Mouse (Mus musculus): ENCODE data around the gene Etv6. TPM values are rescaled to one million over a fixed set of nuclear protein-coding genes. Genes with fewer than 3 reads are reported as not detected.

Gene Etv6
- polyA plus RNA-seq, 1 experiment from 2014 or later: 23.5 TPM

DNA sequence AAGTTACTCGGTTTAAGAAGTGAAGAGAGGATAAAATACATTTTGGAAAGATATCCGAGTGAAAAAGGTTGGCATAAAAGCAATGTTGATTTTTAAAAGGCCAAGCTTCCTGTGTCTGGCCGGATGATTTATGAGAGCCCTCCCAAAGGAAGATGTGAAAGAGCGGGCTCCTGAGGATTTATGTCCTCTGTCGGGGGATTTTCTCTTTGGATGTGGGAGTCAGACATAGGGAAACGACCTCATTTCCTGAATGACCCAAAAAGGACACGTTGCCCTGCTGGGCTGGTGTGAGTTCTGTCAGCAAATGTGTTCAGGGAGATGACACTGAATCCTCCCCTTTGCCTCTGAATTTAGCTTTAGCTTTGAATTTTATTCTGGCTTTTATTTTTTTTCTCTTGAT, 8.0 kb downstream of the Etv6 start:
- DNase-seq (ENCODE audit: low read depth, low spot score) (no peak), ATAC-seq (no peak)
- TF ChIP-seq CTCF (IDR thresholded peaks at IDR 0.05): no peak
- H3K27me3 ChIP-seq: no peaks in the 10 kb centered on the region
- in situ Hi-C loops (cut with MboI; ENCODE audit: low pct_unique_long_range_greater_than_20kb): no loop called here
- POLR2A ChIA-PET: no interaction called here
- CTCF ChIA-PET: interaction anchor here (0.8 to 1.3 kb wide), 2 partner anchors 19 to 150 kb away, joined by 3 read pairs; no protein-coding TSS in a partner anchor

DNA sequence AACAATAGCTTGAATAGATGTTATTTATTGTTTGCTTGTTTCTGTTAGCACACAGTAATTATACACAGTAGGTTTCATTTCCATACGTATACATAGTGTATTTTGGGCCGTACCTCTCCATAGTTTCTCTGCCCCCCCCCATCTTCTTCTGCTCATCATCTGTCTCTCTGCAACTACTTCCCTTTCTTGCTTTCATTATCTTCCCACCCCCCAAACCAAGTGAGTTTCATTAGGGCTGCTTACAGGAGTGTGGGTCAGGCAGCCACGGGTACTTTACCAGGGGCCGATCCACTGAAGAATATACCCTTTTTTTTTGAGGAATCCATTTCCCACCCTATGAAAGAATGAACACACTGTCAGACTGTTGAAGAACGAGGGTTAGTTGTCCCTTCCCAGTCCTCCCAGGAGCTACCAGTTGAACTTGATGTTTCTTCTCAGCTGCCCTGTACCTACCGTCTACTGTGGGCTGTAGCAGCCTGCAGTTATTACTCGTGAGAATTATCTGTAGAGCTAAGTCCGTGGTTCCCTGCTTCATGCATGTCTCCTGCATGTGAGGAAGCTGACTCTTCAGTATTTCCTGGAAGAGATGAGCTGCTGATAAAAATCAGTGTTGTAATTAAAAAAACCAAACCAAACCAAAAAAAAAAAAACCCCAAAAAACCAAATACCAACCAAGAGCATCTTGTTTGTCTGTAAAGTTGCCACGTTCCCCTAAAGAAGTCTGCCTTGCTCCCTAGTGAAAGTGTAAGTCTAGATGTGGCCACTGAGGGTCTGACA, 9.8 kb downstream of the Etv6 start:
- no peak for TF ChIP-seq CTCF (IDR thresholded peaks at IDR 0.05)
- no peaks in the 10 kb centered on the region for H3K27me3 ChIP-seq
- ChIA-PET CTCF (no interaction called here), POLR2A (interaction anchor here (0.7 kb wide), 1 partner anchor 9 kb away, joined by 3 read pairs; no protein-coding TSS in a partner anchor)
- DNase-seq (ENCODE audit: low read depth, low spot score) (no peak), ATAC-seq (no peak)
- in situ Hi-C loops (cut with MboI; ENCODE audit: low pct_unique_long_range_greater_than_20kb): no loop called here

DNA sequence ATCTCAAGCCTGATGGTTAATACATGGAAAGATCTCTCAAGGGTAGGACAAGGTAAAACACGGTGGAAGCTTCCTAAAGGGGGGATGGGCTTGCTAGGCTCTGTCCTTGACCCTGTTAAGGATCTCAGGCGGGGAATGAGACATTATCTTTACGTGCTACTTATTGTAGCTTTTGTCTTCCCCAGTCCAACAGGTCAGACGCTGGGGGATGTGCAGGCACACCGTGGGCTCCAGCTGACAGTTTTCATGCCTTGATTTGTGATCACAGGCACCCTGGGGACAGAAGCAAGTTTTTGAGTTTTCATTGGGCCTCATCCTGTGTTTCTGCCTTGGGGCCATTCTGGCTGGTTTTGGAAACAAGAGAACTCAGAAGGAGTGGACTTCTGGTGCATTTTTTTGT, 10.6 kb downstream of the Etv6 start:
- no peaks in the 10 kb centered on the region for H3K27me3 ChIP-seq
- TF ChIP-seq CTCF (IDR thresholded peaks at IDR 0.05): no peak
- no peak for DNase-seq (ENCODE audit: low read depth, low spot score)
- no peak for ATAC-seq
- CTCF ChIA-PET: interaction anchor here (1.1 to 1.2 kb wide), 2 partner anchors 13 to 43 kb away, joined by 3 to 4 read pairs; no protein-coding TSS in a partner anchor
- in situ Hi-C loops (cut with MboI; ENCODE audit: low pct_unique_long_range_greater_than_20kb): no loop called here
- POLR2A ChIA-PET: interaction anchor here (0.7 kb wide), 1 partner anchor 893 kb away, joined by 3 read pairs; no protein-coding TSS in a partner anchor

DNA sequence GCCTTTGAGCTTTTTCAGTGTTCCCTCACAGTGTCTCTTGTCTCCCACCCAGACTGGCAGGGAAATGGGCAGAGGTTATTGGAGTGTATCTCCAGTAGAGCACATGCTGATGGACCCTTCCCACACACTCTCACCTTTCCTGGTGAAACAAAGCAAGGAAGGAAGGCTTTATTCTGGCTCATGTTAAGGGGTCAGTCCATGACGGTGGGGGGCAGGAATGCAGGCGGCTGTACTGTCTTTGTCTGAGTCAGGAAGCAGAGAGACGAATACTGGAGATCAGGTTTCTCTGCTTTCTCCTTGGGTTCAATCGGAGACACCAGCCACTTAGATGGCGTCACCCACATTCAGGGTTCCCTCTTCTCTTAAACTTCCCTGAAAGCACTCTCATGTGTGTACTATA, 11.7 kb downstream of the Etv6 start:
- in situ Hi-C loops (cut with MboI; ENCODE audit: low pct_unique_long_range_greater_than_20kb): no loop called here
- no peaks in the 10 kb centered on the region for H3K27me3 ChIP-seq
- CTCF ChIA-PET: interaction anchor here (0.8 to 1.2 kb wide), 3 partner anchors 11 to 42 kb away, joined by 3 to 4 read pairs (median 3); no protein-coding TSS in a partner anchor
- TF ChIP-seq CTCF (IDR thresholded peaks at IDR 0.05): no peak
- ATAC-seq (no peak), DNase-seq (ENCODE audit: low read depth, low spot score) (no peak)
- POLR2A ChIA-PET: no interaction called here

DNA sequence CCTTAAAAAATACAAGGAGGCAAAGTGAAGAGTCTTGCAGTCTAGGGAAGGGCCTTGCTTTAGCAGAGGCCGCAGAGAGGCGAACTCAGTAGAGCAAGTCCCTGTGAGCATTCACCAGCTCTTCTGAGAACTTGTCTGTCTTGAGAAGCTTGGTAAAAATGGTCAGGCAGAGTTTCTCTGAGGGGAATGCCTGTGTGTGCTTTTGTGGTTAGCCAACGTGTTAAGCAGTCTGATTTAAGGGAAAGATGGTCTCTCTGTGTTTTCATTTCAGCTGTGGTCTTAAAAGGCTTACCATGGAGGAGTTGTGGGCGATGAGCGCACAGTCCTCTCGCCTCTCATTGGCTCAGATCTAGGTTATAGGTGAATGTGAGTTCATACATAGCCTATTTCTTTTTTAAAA, 12.5 kb downstream of the Etv6 start:
- in situ Hi-C loops (cut with MboI; ENCODE audit: low pct_unique_long_range_greater_than_20kb): no loop called here
- ATAC-seq (no peak), DNase-seq (ENCODE audit: low read depth, low spot score) (no peak)
- no peaks in the 10 kb centered on the region for H3K27me3 ChIP-seq
- POLR2A ChIA-PET: no interaction called here
- CTCF ChIA-PET: interaction anchor here (0.8 to 1.1 kb wide), 2 partner anchors 23 to 87 kb away, joined by 3 to 4 read pairs; no protein-coding TSS in a partner anchor
- no peak for TF ChIP-seq CTCF (IDR thresholded peaks at IDR 0.05)

DNA sequence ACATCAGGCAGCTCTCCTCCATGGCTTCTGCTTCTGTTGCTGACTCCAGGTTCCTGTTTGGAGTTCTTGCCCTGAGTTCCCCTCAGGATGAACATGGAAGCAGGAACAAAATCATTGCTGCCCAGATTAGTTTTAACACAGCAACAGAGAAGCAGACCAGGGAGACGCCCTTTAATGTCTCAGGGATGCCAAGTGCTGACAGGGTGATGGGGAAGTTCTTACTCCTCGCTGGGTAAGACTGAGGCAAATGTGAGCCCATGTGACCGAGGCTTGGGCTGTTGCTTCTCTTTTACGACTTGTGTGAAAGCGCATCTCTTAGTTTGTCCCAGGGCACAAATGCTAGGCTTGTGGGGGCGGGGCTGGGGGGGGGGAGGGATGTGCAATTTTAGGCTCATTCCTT, 13.5 kb downstream of the Etv6 start:
- TF ChIP-seq CTCF (IDR thresholded peaks at IDR 0.05): no peak
- H3K27me3 ChIP-seq: no peaks in the 10 kb centered on the region
- in situ Hi-C loops (cut with MboI; ENCODE audit: low pct_unique_long_range_greater_than_20kb): no loop called here
- no peak for ATAC-seq
- DNase-seq (ENCODE audit: low read depth, low spot score): no peak
- CTCF ChIA-PET: interaction anchor here (1.1 kb wide), 1 partner anchor 86 kb away, joined by 4 read pairs; no protein-coding TSS in a partner anchor
- POLR2A ChIA-PET: no interaction called here

DNA sequence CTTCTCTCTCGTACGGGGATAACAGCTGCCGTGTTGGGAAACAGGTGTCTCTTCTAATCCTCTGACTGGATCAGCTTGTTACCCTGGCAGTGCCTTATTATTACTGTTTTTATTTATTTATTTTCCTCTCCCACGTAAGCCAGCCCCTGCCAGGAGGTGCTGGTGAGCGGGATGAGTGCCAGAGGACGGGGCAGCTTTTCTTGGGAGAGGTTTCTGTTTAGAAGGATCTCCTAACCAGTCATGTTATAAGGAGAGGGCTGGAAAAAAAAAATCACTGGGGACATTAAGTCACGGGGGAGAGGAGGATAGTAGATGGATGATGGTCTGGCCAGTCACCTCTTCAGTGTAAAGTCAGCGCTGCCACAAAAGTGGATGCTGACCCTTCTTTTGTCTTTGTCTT, 15.0 kb downstream of the Etv6 start:
- H3K27me3 ChIP-seq: no peaks in the 10 kb centered on the region
- TF ChIP-seq CTCF (IDR thresholded peaks at IDR 0.05): no peak
- in situ Hi-C loops (cut with MboI; ENCODE audit: low pct_unique_long_range_greater_than_20kb): no loop called here
- POLR2A ChIA-PET: no interaction called here
- ATAC-seq (no peak), DNase-seq (ENCODE audit: low read depth, low spot score) (no peak)
- CTCF ChIA-PET: no interaction called here

DNA sequence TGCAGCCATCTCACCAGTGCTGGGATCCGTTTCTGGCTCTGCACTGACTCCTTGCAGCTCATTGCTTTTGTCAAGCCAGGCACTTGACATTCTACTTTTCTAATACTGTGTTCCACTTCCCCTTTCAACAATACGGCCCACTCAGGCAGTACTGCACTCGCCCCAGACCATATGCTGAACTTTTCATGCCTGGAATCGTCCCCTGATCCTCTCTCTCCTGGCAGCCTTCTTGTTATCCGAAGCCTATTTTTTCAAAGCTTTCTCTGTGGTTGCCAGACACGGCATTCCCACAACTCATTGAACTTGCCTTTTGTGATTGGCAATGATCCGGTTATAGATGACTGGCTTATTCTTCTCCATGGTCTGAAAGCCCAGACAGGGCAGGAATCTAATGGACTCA, 16.4 kb downstream of the Etv6 start:
- in situ Hi-C loops (cut with MboI; ENCODE audit: low pct_unique_long_range_greater_than_20kb): no loop called here
- ATAC-seq (no peak), DNase-seq (ENCODE audit: low read depth, low spot score) (no peak)
- POLR2A ChIA-PET: no interaction called here
- H3K27me3 ChIP-seq: no peaks in the 10 kb centered on the region
- CTCF ChIA-PET: no interaction called here
- TF ChIP-seq CTCF (IDR thresholded peaks at IDR 0.05): no peak

DNA sequence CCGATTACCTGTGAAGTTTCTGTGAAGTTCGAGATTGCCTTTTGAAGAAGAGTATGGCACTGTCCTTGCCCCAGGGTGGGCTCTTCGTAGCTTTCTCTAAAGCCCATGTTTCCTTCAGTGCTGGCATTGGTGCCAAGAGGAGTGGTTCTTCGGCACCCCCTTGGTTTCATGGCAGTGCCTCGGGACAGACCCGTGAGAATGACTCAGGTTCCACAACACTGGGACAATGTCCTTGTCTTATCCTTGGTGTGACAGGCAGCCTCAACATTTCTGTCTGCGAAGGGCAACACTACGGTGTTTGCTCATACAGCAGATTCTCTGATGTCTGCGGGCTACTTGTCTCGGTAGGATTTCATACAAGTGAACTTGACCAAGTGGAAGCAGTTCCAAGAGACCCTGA, 17.6 kb downstream of the Etv6 start:
- no peak for TF ChIP-seq CTCF (IDR thresholded peaks at IDR 0.05)
- DNase-seq (ENCODE audit: low read depth, low spot score) (no peak), ATAC-seq (no peak)
- POLR2A ChIA-PET: no interaction called here
- no peaks in the 10 kb centered on the region for H3K27me3 ChIP-seq
- CTCF ChIA-PET: interaction anchor here (0.8 kb wide), 1 partner anchor 17 kb away, joined by 3 read pairs; no protein-coding TSS in a partner anchor
- in situ Hi-C loops (cut with MboI; ENCODE audit: low pct_unique_long_range_greater_than_20kb): no loop called here

DNA sequence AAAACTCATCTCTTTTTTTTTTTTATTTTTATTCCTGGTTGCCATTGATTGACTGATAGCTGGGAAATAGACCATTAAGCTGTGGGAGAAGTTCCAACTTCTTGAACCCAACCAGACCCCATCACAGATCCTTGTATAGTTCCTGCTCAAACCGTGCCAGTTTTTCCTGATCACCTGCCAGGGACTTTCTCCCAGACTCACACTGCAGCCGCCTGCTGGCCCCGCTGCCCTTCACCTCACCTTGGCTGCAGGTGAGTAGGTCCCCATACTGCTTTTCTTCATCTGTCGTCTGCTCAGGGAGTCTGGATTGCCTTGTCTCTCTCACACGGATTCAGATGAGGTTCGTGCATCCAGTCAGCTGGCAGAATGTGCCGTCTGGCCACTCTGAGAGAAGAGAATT, 18.1 kb downstream of the Etv6 start:
- ChIA-PET POLR2A (no interaction called here), CTCF (no interaction called here)
- ATAC-seq (no peak), DNase-seq (ENCODE audit: low read depth, low spot score) (no peak)
- in situ Hi-C loops (cut with MboI; ENCODE audit: low pct_unique_long_range_greater_than_20kb): no loop called here
- TF ChIP-seq CTCF (IDR thresholded peaks at IDR 0.05): no peak
- no peaks in the 10 kb centered on the region for H3K27me3 ChIP-seq

DNA sequence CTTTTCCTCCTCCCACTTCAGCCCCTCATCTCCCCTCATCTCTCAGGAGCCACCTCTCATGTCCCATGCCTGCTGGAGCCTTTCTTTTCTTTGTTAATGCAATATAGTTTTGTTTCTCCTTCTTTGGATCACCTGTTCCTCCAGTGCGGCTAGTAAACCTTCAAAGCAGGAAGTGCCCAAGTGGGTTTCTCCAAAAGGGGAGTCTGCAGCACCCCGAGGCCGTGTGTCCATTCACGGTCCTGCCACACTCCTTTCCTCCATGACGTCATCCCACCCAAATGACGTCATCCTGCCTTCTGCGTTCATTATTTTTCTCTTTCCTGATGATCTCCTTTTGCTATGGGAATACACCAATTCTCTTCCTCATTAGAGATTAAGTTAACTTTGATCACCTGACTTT, 20.1 kb downstream of the Etv6 start:
- H3K27me3 ChIP-seq: no peaks in the 10 kb centered on the region
- no peak for ATAC-seq
- CTCF ChIA-PET: no interaction called here
- in situ Hi-C loops (cut with MboI; ENCODE audit: low pct_unique_long_range_greater_than_20kb): no loop called here
- POLR2A ChIA-PET: interaction anchor here (0.6 to 0.7 kb wide), 3 partner anchors 14 to 540 kb away, joined by 3 to 6 read pairs (median 3); no protein-coding TSS in a partner anchor
- TF ChIP-seq CTCF (IDR thresholded peaks at IDR 0.05): no peak
- no peak for DNase-seq (ENCODE audit: low read depth, low spot score)

Measured in Patski (cell line).